Comparison of ENCODE assay signal across 14 mouse cellular contexts in genomic region chr6:85046531-85046930, GRCm38 (mm10). TPM values are rescaled to one million over a fixed set of nuclear protein-coding genes. Genes with fewer than 3 reads are reported as not detected.
A peak's percentile ranks its signal among the peaks of the same experiment; 100 is the strongest.
DNase-seq lines count a peak whose midpoint lies in the region.
"Had no signal": no experiment of that assay in that cellular context is flagged by ENCODE, and none has a peak within 500 bp of the region (broad histone marks: within the 10 kb centered on the region; RNA-seq: fewer than 3 reads in every experiment).

No protein-coding gene starts in this region.

- DNase-seq in adrenal gland, adult (ENCODE audit: inconsistent age in 2 of 2, low spot score in 1 of 2), result peak; percentile 46 to 79
- no peak for DNase-seq in adrenal gland, adult 18-20 months (ENCODE audit: low spot score in 2 of 2)
- DNase-seq in layer of hippocampus, adult 9-11 months, result peak; percentile 26
- no peak for DNase-seq in layer of hippocampus, postnatal 25 days (ENCODE audit: extremely low spot score in 1 of 2, low spot score in 1 of 2)
- DNase-seq in adrenal gland, postnatal 36 days, result peak; percentile 24 to 32
- no peak for DNase-seq in spleen, postnatal 4 days (ENCODE audit: low spot score in 2 of 2)
- DNase-seq in cerebellum, adult 18-20 months, result no peak
- DNase-seq in heart, adult 18-20 months, result no peak
- DNase-seq: cerebellum, adult 2 months; cerebellum, adult 9-11 months; cerebellum, postnatal 36 days; embryo, embryonic 11 days; gastrocnemius, postnatal 25 days; kidney, adult 11 months had no signal

RNA-seq across cellular contexts. Expression of gene Exoc6b, which starts 22.8 kb away (rescaled TPM):
- 10 to 100 TPM; 36.8 to 44.7 TPM for total RNA-seq in adrenal gland, adult 18-20 months (2021)
- total RNA-seq in layer of hippocampus, postnatal 25 days (2021), result 100 to 1,000 TPM; 119 to 122 TPM
- 10 to 100 TPM; 41.8 to 44.0 TPM for total RNA-seq in adrenal gland, postnatal 36 days (2021)
- total RNA-seq in heart, adult 18-20 months (2021), result 10 to 100 TPM; 18.9 to 20.2 TPM

Comparison
In these comparisons a context has a peak if more than half of its experiments do, and no peak if none do; other contexts are left out.
1. DNase-seq: peak in adrenal gland, adult (2 of 2), layer of hippocampus, adult 9-11 months (single experiment) and adrenal gland, postnatal 36 days (2 of 2); none in adrenal gland, adult 18-20 months (0 of 2), layer of hippocampus, postnatal 25 days (0 of 2), spleen, postnatal 4 days (0 of 2), cerebellum, adult 18-20 months (0 of 2) and heart, adult 18-20 months (0 of 2).